ENCODE assay signal across 8 mouse cellular contexts in the genomic region with DNA sequence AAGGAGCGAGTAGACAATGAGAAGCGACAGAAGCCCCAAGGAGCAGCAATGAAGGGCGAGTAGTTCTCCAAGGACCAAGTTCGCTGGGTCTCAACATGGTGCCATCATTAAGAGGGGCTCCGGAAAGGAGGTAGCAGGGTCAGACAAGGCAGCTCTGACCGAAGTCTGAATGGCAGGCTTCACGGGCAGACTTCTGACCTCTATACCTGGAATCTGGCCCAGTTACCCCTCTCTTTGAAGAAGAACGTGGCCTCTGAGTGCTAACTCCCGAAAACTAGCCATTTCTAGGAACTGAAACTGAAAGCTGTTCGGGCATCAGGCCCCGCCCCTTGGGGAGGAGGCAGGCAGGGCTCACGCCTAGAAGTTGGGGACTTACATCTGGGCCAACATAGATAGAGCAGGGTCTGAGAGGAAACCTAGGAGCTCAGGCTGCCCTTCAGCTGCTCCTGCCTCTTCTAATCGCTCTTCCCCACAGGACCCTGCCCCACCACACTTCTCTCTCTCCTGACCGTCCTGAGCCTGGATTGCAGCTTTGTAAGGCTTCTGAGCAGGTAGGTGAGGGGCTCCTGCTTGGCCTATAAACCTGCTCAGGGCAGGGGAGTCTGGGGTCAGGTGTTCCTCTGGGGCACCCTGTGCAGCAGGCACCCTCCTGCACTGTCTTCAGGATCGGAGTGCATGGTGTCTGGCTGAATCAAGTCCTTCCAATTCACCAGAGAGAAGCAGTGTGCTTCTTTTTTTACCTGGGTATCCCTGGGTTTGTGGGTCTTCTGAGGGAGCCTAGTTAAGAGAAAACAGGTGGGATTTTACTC. TPM values are rescaled to one million over a fixed set of nuclear protein-coding genes. Genes with fewer than 3 reads are reported as not detected.
DNase-seq lines count a peak whose midpoint lies in the region; ATAC-seq and TF ChIP-seq lines count a peak whose summit lies in the region.
"Not testable (repeated sequence)": the region's sequence is repeated elsewhere in the genome, so short reads cannot be mapped to it uniquely, and the experiment has no call there.

A gene (plus strand): TSS at position 328 of the 809 bp plus-strand sequence.
A gene (plus strand): TSS at position 390 of the 809 bp plus-strand sequence.

- not testable (repeated sequence) for TF ChIP-seq POLR2A in brain, embryonic 14.5 days (IDR thresholded peaks at IDR 0.05; ENCODE audit: borderline replicate concordance, extremely low read depth, insufficient read depth, insufficient read length, poor library complexity, severe bottlenecking)

- H3K9ac ChIP-seq in forebrain, embryonic 13.5 days, result peak within 1 kb of the TSS; percentile 54
- H3K9ac ChIP-seq in heart, postnatal 0 days (replicated peaks; ENCODE audit: low read depth, low read length), result peak within 1 kb of the TSS; percentile 68
- not testable (repeated sequence) for H3K9ac ChIP-seq in neural tube, embryonic 12.5 days
- H3K9ac ChIP-seq in stomach, embryonic 16.5 days (ENCODE audit: low read length), result peak within 1 kb of the TSS; percentile 77

- WGBS in forebrain, embryonic 13.5 days, result 6% methylated on average over 11 of the region's 15 CpGs
- 4% methylated on average over 12 of the region's 15 CpGs for WGBS in heart, postnatal 0 days
- 8% methylated on average over 14 of the region's 15 CpGs for WGBS in neural tube, embryonic 12.5 days
- 7% methylated on average over 13 of the region's 15 CpGs for WGBS in stomach, embryonic 16.5 days

- not testable (repeated sequence) for H3K9me3 ChIP-seq in forebrain, embryonic 13.5 days (replicated peaks); heart, postnatal 0 days (replicated peaks; ENCODE audit: control insufficient read depth, low read length); neural tube, embryonic 12.5 days; stomach, embryonic 16.5 days (replicated peaks; ENCODE audit: control insufficient read depth, low read length)

- TF ChIP-seq EP300 in heart, postnatal 0 days (IDR thresholded peaks at IDR 0.05; ENCODE audit: low read depth), result not testable (repeated sequence)

- H3K36me3 ChIP-seq in C2C12 (ENCODE audit: control insufficient read depth, insufficient read depth); forebrain, embryonic 13.5 days (ENCODE audit: poor library complexity, severe bottlenecking); heart, postnatal 0 days (replicated peaks; ENCODE audit: control insufficient read depth, insufficient read depth, low read length); neural tube, embryonic 12.5 days; stomach, embryonic 16.5 days (ENCODE audit: control insufficient read depth, insufficient read depth, low read length): not testable (repeated sequence)

- H3ac ChIP-seq in C2C12 (ENCODE audit: control insufficient read depth, insufficient read length, low read depth), result peak within 1 kb of the TSS; percentile 48

- H3K4me1 ChIP-seq in forebrain, embryonic 13.5 days; heart, postnatal 0 days (ENCODE audit: control insufficient read depth, insufficient read depth); neural tube, embryonic 12.5 days; stomach, embryonic 16.5 days (ENCODE audit: control insufficient read depth, insufficient read depth, low read length): not testable (repeated sequence)

- not testable (repeated sequence) for H3K79me3 ChIP-seq in C2C12 (ENCODE audit: low read depth)

- H3K27me3 ChIP-seq in C2C12 (ENCODE audit: control insufficient read depth, insufficient read depth, insufficient read length); forebrain, embryonic 13.5 days; heart, postnatal 0 days (ENCODE audit: control insufficient read depth, insufficient read depth, low read length); neural tube, embryonic 12.5 days (replicated peaks); stomach, embryonic 16.5 days (ENCODE audit: control insufficient read depth, insufficient read depth, low read length): not testable (repeated sequence)

- peak; percentile 49 for DNase-seq in brain, embryonic 14.5 days (ENCODE audit: low read depth)
- DNase-seq in heart, postnatal 0 days (ENCODE audit: low spot score), result peak; percentile 48
- DNase-seq in kidney, postnatal 25 days, result peak; percentile 88 to 90
- DNase-seq in lung, adult 18-20 months, result peak; percentile 88 to 89

- H3K79me2 ChIP-seq in C2C12 (ENCODE audit: control insufficient read depth, insufficient read depth), result not testable (repeated sequence)

- peak within 1 kb of the TSS; percentile 38 for H3K4me3 ChIP-seq in C2C12 (ENCODE audit: insufficient read depth, poor library complexity, severe bottlenecking)
- peak within 1 kb of the TSS; percentile 48 for H3K4me3 ChIP-seq in forebrain, embryonic 13.5 days
- peak within 1 kb of the TSS; percentile 67 for H3K4me3 ChIP-seq in heart, postnatal 0 days (ENCODE audit: low read depth, low read length)
- H3K4me3 ChIP-seq in neural tube, embryonic 12.5 days, result peak within 1 kb of the TSS; percentile 42
- peak within 1 kb of the TSS; percentile 63 for H3K4me3 ChIP-seq in stomach, embryonic 16.5 days (replicated peaks; ENCODE audit: low read length)

- not testable (repeated sequence) for TF ChIP-seq CTCF in C2C12 (IDR thresholded peaks at IDR 0.05; ENCODE audit: control insufficient read depth, insufficient read depth, insufficient read length); brain, embryonic 14.5 days (IDR thresholded peaks at IDR 0.05; ENCODE audit: borderline replicate concordance, extremely low read depth, insufficient read depth, insufficient read length); heart, postnatal 0 days (IDR thresholded peaks at IDR 0.05; ENCODE audit: low read depth)

- peak within 1 kb of the TSS; percentile 62 for H3K4me2 ChIP-seq in forebrain, embryonic 13.5 days
- H3K4me2 ChIP-seq in heart, postnatal 0 days (ENCODE audit: low read depth, low read length), result peak within 1 kb of the TSS; percentile 78
- H3K4me2 ChIP-seq in neural tube, embryonic 12.5 days (replicated peaks), result peak within 1 kb of the TSS; percentile 67
- peak within 1 kb of the TSS; percentile 80 for H3K4me2 ChIP-seq in stomach, embryonic 16.5 days (ENCODE audit: low read depth, low read length)

- not testable (repeated sequence) for ATAC-seq in forebrain, embryonic 13.5 days; neural tube, embryonic 12.5 days (ENCODE audit: low FRiP score, low read depth)
- ATAC-seq in heart, postnatal 0 days (ENCODE audit: insufficient read depth, low read depth), result peak; percentile 86
- peak; percentile 90 for ATAC-seq in stomach, embryonic 16.5 days (ENCODE audit: insufficient read depth, low FRiP score)

- not testable (repeated sequence) for H3K27ac ChIP-seq in forebrain, embryonic 13.5 days; neural tube, embryonic 12.5 days
- peak within 1 kb of the TSS; percentile 82 for H3K27ac ChIP-seq in heart, postnatal 0 days (ENCODE audit: low read depth)
- peak within 1 kb of the TSS; percentile 46 for H3K27ac ChIP-seq in stomach, embryonic 16.5 days (ENCODE audit: low read length)

RNA-seq across cellular contexts. Expression of the first gene that starts in this region (rescaled TPM):
- polyA plus RNA-seq in C2C12 (2012; fragmentation: generic; extraction: Trizol), result 0.12 TPM
- 0.82 and 1.2 TPM in 2 replicates for polyA plus RNA-seq in brain, embryonic 14.5 days (2012; rRNA removed)
- 0.83 and 0.94 TPM in 2 replicates for polyA plus RNA-seq in forebrain, embryonic 13.5 days (2015; fragmentation: Nextera tagmentation; extraction: Ambion mirVana)
- total RNA-seq in heart, postnatal 0 days (2014; rRNA removed; ENCODE audit: low replicate concordance), result 7.8 and 9.8 TPM in 2 replicates
- 7.0 and 8.0 TPM in 2 replicates for polyA plus RNA-seq in heart, postnatal 0 days (2015; fragmentation: Nextera tagmentation; extraction: Ambion mirVana)
- 2.0 TPM in 2 replicates for polyA plus RNA-seq in neural tube, embryonic 12.5 days (2016; fragmentation: Nextera tagmentation; extraction: Ambion mirVana)
- 4.5 and 6.3 TPM in 2 replicates for polyA plus RNA-seq in stomach, embryonic 16.5 days (2015; fragmentation: Nextera tagmentation; extraction: Ambion mirVana)

RNA-seq across cellular contexts. Expression of the second gene that starts in this region (rescaled TPM):
- 0.01 TPM for polyA plus RNA-seq in C2C12 (2012; fragmentation: generic; extraction: Trizol)
- 0.61 and 1.2 TPM in 2 replicates for polyA plus RNA-seq in brain, embryonic 14.5 days (2012; rRNA removed)
- polyA plus RNA-seq in forebrain, embryonic 13.5 days (2015; fragmentation: Nextera tagmentation; extraction: Ambion mirVana), result 0.29 and 0.49 TPM in 2 replicates
- 7.7 and 8.7 TPM in 2 replicates for total RNA-seq in heart, postnatal 0 days (2014; rRNA removed; ENCODE audit: low replicate concordance)
- polyA plus RNA-seq in heart, postnatal 0 days (2015; fragmentation: Nextera tagmentation; extraction: Ambion mirVana), result 4.6 and 5.2 TPM in 2 replicates
- polyA plus RNA-seq in neural tube, embryonic 12.5 days (2016; fragmentation: Nextera tagmentation; extraction: Ambion mirVana), result 0.50 and 0.85 TPM in 2 replicates
- polyA plus RNA-seq in stomach, embryonic 16.5 days (2015; fragmentation: Nextera tagmentation; extraction: Ambion mirVana), result 3.7 and 4.0 TPM in 2 replicates
